Mouse (Mus musculus): ENCODE results near the gene Thnsl2. TPM values are rescaled to one million over a fixed set of nuclear protein-coding genes. Genes with fewer than 3 reads are reported as not detected.

Gene Thnsl2
- total RNA-seq, 1 experiment from 2014 or later: not detected

- no peak for ATAC-seq (replicated peaks; ENCODE audit: insufficient number of reproducible peaks, low FRiP score, low TSS enrichment, poor library complexity, severe bottlenecking)
Measured at GRCm38 (mm10) chr6:71082084-71082483, 62.2 kb downstream of the Thnsl2 start.

GRCm38 (mm10) chr6:71081230-71081629 lies 63.0 kb downstream of the Thnsl2 start:
- ATAC-seq (replicated peaks; ENCODE audit: insufficient number of reproducible peaks, low FRiP score, low TSS enrichment, poor library complexity, severe bottlenecking): no peak

Other genes starting within 250 kb of the Thnsl2 start
- not detected in 3 replicates for gene Tex37, start 225.5 kb downstream of the Thnsl2 start, total RNA-seq (2017)
- not detected in 3 replicates for gene Foxi3, start 187.9 kb downstream of the Thnsl2 start, total RNA-seq (2017)
- gene Fabp1, start 55.4 kb upstream of the Thnsl2 start, total RNA-seq (2017): not detected in 3 replicates
- 140 to 151 TPM (median 149 TPM) in 3 replicates for gene Krcc1, start 127.2 kb upstream of the Thnsl2 start, total RNA-seq (2017)
- not detected in 3 replicates for gene Smyd1, start 177.8 kb upstream of the Thnsl2 start, total RNA-seq (2017)
- 2.2 to 2.3 TPM in 2 of 3 replicates, not detected in the other for gene Cd8b1, start 178.3 kb upstream of the Thnsl2 start, total RNA-seq (2017)
- gene Cd8a, start 229.0 kb upstream of the Thnsl2 start, total RNA-seq (2017): 2.0 to 4.0 TPM in 2 of 3 replicates, not detected in the other